Mouse (Mus musculus) cerebellum, adult 2 months (tissue): ENCODE data around the gene Arhgap24.

Source experiments
- CTCF ChIP-seq: fragments of 200-500 bp; IDR thresholded peaks from 2 replicates; pipeline ENCODE4 v1.5.1; 2011; ENCODE audit warnings: low read depth, mild to moderate bottlenecking, control low read depth, low read length, moderate library complexity, borderline replicate concordance; ENCODE audit not compliant: insufficient read depth
- POLR2A ChIP-seq: fragments of 200-500 bp; IDR thresholded peaks from 2 replicates; pipeline ENCODE4 v1.6.1; 2011; ENCODE audit warnings: low read length, control low read depth, borderline replicate concordance; ENCODE audit not compliant: insufficient read depth

GRCm38 (mm10) chr5:102478076-102478475 lies 3.1 kb upstream of the Arhgap24 start:
- no peak for TF ChIP-seq POLR2A
- no peak for TF ChIP-seq CTCF
